Mouse (Mus musculus) gastrocnemius, postnatal 14 days (tissue): Measurements from ENCODE around the gene Tmem39a. TPM values are rescaled to one million over a fixed set of nuclear protein-coding genes. Genes with fewer than 3 reads are reported as not detected.
A peak's percentile ranks its signal among the peaks of the same experiment; 100 is the strongest.

Experiments
- DNase-seq: peaks from one replicate; pipeline ENCODE4 v3.0.0; 2021; ENCODE audit warnings: mixed read lengths
- intact Hi-C: fragments of 180-260 bp; cut with DNase I; formaldehyde crosslinking; loops from one replicate; pipeline ENCODE4 v1.15.1; 2025; ENCODE audit warnings: low total_unique reads
- total RNA-seq, 2 experiments: library from RNA; stranded (reverse); gene quantifications; 2 replicates each; pipeline ENCODE4 v1.2.3; 2021

Gene Tmem39a
- total RNA-seq, 2 experiments from 2014 or later: 17.3 to 19.1 TPM

GRCm38 (mm10) chr16:38585186-38585585 lies 26.7 kb downstream of the Tmem39a start:
- no peak for DNase-seq
- intact Hi-C loops: no loop called here

- no peak for DNase-seq
- intact Hi-C loops: no loop called here
These were observed 28.7 kb downstream of the Tmem39a start for GRCm38 (mm10) chr16:38587163-38587562.

GRCm38 (mm10) chr16:38587572-38587971 lies 29.1 kb downstream of the Tmem39a start:
- intact Hi-C loops: no loop called here
- no peak for DNase-seq

GRCm38 (mm10) chr16:38591506-38591905 lies 33.0 kb downstream of the Tmem39a start:
- intact Hi-C loops: no loop called here
- DNase-seq: no peak

GRCm38 (mm10) chr16:38592026-38592678 lies 33.7 kb downstream of the Tmem39a start:
- no peak for DNase-seq

GRCm38 (mm10) chr16:38592946-38593345 lies 34.4 kb downstream of the Tmem39a start:
- no peak for DNase-seq
- intact Hi-C loops: no loop called here

More at GRCm38 (mm10) chr16:38592026-38592678, 33.7 kb downstream of the Tmem39a start:
- intact Hi-C loops: no loop called here

GRCm38 (mm10) chr16:38594435-38594834 lies 35.9 kb downstream of the Tmem39a start:
- intact Hi-C loops: no loop called here
- DNase-seq: no peak

GRCm38 (mm10) chr16:38596099-38596498 lies 37.6 kb downstream of the Tmem39a start:
- DNase-seq: no peak
- intact Hi-C loops: no loop called here

- intact Hi-C loops: no loop called here
- no peak for DNase-seq
These were observed 38.2 kb downstream of the Tmem39a start for GRCm38 (mm10) chr16:38596651-38597050.

- intact Hi-C loops: no loop called here
- no peak for DNase-seq
These were observed 40.6 kb downstream of the Tmem39a start for GRCm38 (mm10) chr16:38598986-38599680.

- DNase-seq: peak; percentile 58
- intact Hi-C loops: no loop called here
These were observed 44.7 kb downstream of the Tmem39a start for GRCm38 (mm10) chr16:38602989-38603804.

GRCm38 (mm10) chr16:38606509-38606908 lies 48.0 kb downstream of the Tmem39a start:
- no peak for DNase-seq
- intact Hi-C loops: no loop called here

GRCm38 (mm10) chr16:38608687-38609086 lies 50.2 kb downstream of the Tmem39a start:
- no peak for DNase-seq
- intact Hi-C loops: no loop called here

GRCm38 (mm10) chr16:38609092-38609491 lies 50.6 kb downstream of the Tmem39a start:
- no peak for DNase-seq
- intact Hi-C loops: no loop called here

- intact Hi-C loops: loop anchor here (10.0 kb wide), 1 partner anchor 202 kb away; no protein-coding TSS in a partner anchor
- DNase-seq: no peak
These were observed 54.1 kb downstream of the Tmem39a start for GRCm38 (mm10) chr16:38612646-38613045.

GRCm38 (mm10) chr16:38613646-38614045 lies 55.1 kb downstream of the Tmem39a start:
- intact Hi-C loops: loop anchor here (10.0 kb wide), 1 partner anchor 201 kb away; no protein-coding TSS in a partner anchor
- DNase-seq: no peak

GRCm38 (mm10) chr16:38617977-38618376 lies 59.5 kb downstream of the Tmem39a start:
- intact Hi-C loops: loop anchor here (10.0 kb wide), 1 partner anchor 197 kb away; no protein-coding TSS in a partner anchor
- no peak for DNase-seq

GRCm38 (mm10) chr16:38619054-38619453 lies 60.6 kb downstream of the Tmem39a start:
- peak; percentile 73 for DNase-seq
- intact Hi-C loops: loop anchor here (10.0 kb wide), 1 partner anchor 196 kb away; no protein-coding TSS in a partner anchor

GRCm38 (mm10) chr16:38620696-38621450 lies 62.4 kb downstream of the Tmem39a start:
- intact Hi-C loops: loop anchor here (10.0 kb wide), 2 partner anchors 84 to 114 kb away; no protein-coding TSS in a partner anchor
- DNase-seq: no peak
